Mouse (Mus musculus): ENCODE data around the gene Ms4a7.

DNA sequence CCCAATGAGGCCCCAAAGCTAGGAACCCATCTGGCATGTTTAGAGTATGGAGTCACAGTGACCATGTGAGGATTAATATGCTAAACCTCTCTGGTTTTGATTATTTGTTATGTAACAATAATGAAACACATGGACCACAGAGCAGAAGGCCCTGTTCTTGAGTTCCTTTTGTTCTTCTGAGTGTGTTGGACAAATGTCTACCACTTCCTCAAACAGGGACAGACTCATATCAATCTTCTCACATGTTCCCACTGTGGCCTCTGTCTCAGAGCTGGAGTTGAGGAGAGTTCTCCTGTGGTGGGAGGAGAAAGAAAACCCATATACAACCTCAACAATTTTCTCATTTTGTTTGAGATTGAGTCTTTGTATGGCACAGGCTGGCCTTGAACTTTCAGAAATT lies 7.2 kb upstream of the Ms4a7 start:
- TF ChIP-seq POLR2A (IDR thresholded peaks at IDR 0.05; ENCODE audit: borderline replicate concordance, control insufficient read depth, low read depth, low read length): no peak
- TF ChIP-seq CTCF (IDR thresholded peaks at IDR 0.05; ENCODE audit: control insufficient read depth, insufficient read depth, low read length): no peak
